Mouse (Mus musculus) T-helper 17 cell (primary cell): Measurements from ENCODE around the gene Shd.

Source experiments
- in situ Hi-C, 2 experiments: fragments of 300-600 bp; cut with MboI, MseI; formaldehyde crosslinking; loops; 1 replicate in 1 of 2; 2 replicates in 1 of 2; pipeline ENCODE4 v1.15.1; 2025; ENCODE audit warnings: high pct_unique_total_duplicates in 2 of 2

Gene Shd

DNA sequence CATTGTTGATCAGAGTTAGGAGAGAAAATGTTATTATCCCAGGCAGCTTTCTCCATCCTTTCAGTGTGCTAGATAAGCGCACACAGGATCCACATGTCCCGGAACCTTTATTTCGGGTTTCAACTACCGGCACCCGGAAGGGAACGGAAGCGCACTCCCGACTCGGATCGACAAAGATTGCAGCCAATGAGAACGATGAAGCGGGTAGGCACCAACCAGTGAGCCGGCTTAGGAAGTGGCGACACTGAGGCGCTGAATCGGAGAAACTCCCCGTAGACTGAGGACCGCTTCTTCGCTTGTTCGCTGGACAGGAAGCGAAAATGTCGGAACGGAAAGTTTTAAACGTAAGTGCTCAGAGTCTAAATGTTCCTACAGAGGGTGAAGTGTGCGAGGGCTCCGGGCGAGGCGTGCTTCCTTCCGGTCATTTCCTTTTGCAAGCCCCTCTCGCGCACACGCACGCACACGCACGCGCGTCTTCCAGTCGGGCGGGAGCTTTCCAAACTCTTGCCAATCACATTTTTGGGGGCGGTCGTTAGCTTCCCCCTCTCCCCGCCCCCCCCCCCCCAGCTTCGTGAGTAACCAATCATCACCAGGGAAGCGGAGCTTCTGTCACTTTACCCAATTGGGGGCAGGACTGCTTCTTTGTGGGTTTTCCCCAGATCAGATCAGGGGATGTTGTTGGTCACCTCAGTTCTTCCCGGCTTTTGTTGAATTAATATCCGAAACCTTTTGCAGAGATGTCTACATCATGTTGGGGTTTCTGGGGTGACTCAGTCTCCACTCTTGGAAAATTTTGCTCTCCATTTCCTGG is 11.1 kb upstream of the Shd start, which contains the start of gene Yju2:
Yju2 (plus strand) TSS at position 182 of the 811 bp plus-strand sequence.
- in situ Hi-C loops: no loop called here

DNA sequence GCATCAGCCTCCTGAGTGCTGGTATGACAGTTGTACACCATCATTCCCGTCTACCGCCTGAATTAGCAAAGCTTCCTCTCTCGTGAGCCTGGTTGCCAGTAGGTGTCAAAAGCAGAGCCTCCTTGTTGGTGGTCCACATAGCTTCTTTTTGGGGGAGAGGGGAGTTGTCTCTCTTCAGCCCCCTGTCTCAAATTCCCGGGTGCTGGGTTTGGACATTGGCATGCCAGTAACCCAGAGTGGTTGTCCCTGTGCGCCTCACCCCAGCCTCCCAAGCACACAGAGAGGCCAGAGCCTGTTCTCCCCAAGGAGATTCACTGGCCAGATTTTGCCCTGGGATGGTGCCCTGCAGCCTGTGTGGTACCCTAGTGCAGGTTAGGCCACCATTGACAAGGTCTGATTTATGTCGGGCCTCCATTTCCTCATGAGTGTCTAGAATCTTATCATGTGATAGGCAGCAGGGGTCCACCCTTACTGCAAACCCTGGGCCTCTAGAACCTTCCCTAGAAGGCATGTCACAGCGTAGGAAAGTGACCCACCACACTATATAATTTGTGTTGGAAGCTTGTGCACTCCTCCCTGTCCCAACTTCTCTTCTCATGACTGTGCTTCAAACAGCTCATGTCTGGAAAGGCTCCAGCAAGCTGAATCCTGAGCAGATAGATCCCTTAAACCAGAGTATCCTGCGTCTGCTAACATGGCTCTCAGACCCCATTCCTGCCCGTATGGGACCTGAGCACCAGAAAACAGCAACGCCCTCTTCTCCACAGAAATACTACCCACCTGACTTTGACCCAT is 10.1 kb upstream of the Shd start:
- in situ Hi-C loops: loop anchor here (10.0 kb wide), 2 partner anchors 55 to 1065 kb away; no protein-coding TSS in a partner anchor

DNA sequence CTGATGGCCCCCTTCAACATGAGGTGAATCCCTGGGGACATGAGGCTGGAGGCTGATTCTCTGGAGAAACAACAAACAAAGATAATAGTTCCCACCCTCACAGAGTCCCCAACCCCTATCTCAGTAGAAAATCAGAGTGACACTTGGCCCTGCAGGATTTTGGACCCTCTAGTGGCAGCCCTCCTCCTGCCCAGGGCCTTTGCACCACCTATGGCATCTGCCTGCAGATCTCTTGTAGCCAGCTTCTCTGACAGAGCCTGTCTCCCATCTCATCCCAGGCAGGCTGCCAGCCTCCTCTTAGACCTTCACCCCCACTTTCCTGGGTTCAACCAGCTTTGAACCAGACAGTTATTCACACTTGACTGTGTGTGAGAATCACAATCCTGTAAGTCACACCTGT is 9.5 kb upstream of the Shd start:
- in situ Hi-C loops: loop anchor here (10.0 kb wide), 2 partner anchors 54 to 1064 kb away; no protein-coding TSS in a partner anchor

DNA sequence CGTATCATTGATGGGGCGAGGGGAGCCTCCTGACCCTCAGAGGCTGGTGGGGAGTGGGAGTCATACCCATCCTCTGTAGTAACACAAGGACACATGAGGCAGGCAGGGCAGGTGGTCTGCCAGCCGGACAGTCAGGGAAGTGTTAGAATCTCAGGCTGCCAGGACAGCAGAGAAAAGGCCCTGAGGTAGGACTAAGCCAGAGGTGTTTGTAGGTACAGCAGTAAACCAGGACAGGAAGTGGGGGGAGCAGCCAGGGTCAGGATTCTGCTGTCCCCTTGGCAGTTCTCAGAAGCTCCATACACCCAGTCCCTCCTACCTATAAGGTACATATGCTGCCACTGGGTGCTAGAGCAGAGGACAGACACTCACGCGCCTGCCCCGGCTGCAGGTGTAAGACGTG is 8.6 kb upstream of the Shd start:
- in situ Hi-C loops: loop anchor here (10.0 kb wide), 2 partner anchors 53 to 1063 kb away; no protein-coding TSS in a partner anchor

DNA sequence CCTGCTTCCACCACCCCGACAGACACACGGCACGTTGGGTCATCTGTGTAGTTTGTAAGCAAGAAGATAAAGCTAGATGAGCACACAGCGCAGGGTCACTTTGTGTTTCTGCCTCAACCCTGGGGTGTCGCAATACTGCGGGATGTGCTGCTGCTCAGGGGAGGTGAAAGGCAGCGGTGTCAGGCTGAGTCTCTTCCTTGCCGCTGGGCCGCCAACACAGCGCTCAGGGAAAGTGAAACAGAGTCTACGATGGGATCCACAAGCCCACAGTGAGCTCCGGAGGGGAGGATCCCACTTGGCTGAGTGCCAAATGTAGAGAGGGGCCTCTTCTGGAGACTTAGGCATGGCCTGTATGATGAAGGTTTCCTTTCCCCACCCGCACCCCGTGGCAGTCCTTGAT is 7.1 kb upstream of the Shd start:
- in situ Hi-C loops: loop anchor here (10.0 kb wide), 2 partner anchors 52 to 1062 kb away; no protein-coding TSS in a partner anchor

DNA sequence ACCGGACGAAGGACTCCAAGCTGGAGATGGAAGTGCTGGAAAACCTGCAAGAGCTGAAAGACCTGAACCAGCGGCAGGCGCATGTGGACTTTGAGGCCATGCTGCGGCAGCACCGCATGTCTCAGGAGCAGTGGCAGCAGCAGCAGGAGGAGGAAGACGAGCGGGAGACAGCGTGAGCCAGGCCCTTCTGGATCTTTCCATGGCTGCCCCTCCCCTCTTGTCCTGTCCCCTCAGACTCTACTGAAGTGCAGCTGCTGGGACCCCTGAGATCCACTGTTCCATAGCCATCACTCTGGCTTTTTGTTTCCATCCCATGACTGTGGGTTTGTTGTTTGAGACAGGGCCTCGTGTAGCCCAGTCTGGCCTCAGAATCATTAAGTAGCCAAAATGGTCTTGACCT is 5.8 kb upstream of the Shd start:
- in situ Hi-C loops: loop anchor here (10.0 kb wide), 2 partner anchors 50 to 1060 kb away; no protein-coding TSS in a partner anchor

DNA sequence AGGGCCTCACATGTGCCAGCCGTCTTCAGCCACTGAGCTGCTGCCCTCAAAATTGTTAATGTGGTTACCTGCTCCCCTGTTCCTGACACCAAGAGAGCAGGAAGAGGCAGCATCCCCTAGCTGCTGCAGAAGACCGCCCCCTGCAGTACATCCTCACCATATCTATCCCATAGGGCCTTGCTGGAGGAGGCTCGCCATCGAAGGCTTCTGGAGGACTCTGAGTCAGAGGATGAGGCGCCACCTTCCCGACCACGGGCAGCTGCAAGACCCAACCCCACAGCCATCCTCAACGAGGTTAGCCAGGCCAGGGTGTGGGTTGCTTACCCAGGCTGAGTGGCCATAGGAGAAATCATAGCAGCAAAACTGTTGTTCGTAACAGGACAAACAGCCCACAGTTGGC is 5.3 kb upstream of the Shd start:
- in situ Hi-C loops: loop anchor here (10.0 kb wide), 2 partner anchors 50 to 1060 kb away; no protein-coding TSS in a partner anchor

DNA sequence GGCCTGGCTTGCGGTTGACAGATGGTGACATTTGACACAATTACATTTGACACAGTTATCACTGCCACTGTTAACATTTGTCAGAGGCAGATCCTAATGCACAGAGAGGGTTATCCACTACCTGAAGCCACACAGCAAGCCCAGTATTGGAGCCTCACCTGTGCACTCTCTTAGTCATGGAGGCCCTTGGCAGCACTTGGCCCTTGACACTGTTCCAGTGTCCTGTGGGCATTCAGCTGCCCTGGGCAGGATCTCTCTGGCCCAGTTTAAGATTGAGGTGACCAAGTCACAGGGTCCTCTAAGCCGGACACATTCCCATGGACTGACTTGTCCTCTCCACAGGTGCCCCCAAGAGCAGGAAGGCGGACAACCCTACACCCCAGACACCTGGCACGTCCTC is 3.1 kb upstream of the Shd start:
- in situ Hi-C loops: loop anchor here (10.0 kb wide), 2 partner anchors 48 to 1058 kb away; no protein-coding TSS in a partner anchor

DNA sequence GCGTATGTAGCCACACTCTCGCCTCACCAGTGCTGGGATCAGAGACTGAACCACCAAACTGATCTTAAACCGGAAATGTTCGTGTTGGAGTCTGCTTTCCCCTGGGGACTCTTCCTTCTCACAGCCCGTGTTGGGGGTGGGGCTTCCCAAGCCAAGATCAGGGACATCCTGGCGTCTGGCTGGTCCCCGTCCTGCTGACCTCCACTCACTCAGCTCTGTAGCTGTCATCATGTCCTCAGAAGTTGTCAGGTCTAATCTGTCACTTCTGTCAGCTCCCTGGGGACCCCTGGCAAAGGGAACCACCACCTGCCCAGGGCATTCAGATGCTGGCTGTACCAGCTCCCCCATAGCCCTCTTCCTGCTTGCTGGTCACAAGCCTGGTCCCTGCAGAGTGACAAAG is 2.1 kb upstream of the Shd start:
- in situ Hi-C loops: loop anchor here (10.0 kb wide), 2 partner anchors 47 to 1057 kb away; no protein-coding TSS in a partner anchor

DNA sequence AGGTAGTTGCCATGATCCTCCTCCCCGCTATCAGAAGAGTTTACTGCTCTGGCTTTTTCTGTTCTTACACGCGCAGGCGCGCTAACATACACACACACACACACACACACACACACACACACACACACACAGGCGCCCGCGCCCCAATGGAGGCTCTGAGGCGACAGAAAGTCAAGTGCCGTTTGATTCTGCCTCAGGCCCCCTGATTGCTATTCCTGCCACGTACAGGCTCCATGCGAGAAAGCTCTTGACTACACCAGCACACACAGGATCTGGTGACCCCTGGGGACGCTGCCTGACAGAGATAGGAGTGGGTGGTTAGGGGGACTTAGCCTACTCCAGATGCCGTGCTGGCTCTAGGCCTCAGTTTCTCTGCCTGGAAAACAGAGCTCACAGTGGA is 707 bp upstream of the Shd start:
- in situ Hi-C loops: loop anchor here (10.0 kb wide), 2 partner anchors 45 to 1055 kb away; no protein-coding TSS in a partner anchor

DNA sequence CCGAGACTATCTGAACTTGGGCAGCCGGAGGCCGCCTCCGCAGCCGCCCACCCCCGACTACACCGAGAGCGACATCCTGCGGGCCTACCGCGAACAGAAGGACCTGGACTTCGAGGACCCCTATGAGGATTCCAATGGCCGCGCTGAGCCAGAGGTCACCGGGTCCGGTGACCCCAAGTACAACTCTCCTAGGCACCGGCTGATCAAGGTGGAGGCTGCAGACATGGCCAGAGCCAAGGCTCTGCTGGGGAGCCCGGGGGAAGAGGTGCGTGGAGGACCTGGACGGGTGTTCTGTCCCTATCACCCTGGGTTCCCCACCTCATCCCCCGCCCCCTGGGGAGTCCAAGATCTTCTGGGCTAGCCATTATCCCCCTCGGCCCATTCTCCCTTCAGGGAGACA is 1.2 kb downstream of the Shd start:
- in situ Hi-C loops: loop anchor here in 1 of 2 experiments (10.0 kb wide), 1 partner anchor 1907 kb away; no protein-coding TSS in a partner anchor

DNA sequence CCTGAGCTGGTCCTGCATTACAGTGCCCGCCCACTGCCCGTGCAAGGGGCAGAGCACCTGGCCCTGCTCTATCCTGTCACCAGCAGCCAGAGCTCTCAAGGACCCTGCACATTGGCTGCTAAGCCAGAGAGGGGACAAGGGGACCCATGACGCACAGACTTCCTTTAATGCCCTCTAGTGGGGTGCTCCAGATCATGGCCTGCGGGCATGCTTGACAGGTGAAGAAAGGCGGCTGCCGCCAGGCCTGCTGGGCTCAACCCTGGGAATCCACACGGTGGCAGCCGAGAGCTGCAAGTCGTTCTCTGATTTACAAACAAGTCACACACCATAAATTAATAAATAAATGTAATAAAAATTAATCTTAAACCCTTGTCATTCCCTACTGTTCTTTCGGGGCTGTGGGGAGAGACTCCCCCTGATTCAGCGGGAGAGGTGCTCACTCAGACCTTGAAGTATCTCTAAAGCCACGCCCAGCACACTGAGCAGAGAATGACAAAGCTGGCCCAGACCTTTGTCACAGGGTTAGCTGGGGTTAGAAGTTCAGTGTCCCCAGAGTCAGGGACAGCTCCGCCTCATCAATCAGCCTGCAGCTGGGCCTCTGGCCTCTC is 6.1 kb downstream of the Shd start:
- in situ Hi-C loops: loop anchor here in 1 of 2 experiments (10.0 kb wide), 1 partner anchor 1912 kb away; no protein-coding TSS in a partner anchor

DNA sequence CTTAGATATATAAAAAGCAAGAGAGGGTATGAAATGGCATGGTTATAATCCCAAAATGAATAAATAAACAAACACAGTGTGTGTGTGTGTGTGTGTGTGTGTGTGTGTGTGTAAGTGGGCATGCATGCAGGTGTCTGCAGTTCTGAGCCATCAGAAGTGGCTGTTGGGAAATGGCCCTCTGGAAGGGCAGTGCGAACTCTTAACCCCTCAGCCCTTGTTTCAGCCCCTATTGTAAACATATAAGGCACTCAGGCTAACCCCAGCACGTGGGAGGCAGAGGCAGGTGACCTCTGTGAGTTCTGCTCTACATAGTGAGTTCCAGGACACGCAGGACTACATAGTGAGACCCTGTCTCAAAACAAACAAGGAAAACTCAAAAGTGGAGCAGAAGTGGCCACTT is 7.0 kb downstream of the Shd start:
- in situ Hi-C loops: loop anchor here in 1 of 2 experiments (10.0 kb wide), 1 partner anchor 1912 kb away; no protein-coding TSS in a partner anchor

DNA sequence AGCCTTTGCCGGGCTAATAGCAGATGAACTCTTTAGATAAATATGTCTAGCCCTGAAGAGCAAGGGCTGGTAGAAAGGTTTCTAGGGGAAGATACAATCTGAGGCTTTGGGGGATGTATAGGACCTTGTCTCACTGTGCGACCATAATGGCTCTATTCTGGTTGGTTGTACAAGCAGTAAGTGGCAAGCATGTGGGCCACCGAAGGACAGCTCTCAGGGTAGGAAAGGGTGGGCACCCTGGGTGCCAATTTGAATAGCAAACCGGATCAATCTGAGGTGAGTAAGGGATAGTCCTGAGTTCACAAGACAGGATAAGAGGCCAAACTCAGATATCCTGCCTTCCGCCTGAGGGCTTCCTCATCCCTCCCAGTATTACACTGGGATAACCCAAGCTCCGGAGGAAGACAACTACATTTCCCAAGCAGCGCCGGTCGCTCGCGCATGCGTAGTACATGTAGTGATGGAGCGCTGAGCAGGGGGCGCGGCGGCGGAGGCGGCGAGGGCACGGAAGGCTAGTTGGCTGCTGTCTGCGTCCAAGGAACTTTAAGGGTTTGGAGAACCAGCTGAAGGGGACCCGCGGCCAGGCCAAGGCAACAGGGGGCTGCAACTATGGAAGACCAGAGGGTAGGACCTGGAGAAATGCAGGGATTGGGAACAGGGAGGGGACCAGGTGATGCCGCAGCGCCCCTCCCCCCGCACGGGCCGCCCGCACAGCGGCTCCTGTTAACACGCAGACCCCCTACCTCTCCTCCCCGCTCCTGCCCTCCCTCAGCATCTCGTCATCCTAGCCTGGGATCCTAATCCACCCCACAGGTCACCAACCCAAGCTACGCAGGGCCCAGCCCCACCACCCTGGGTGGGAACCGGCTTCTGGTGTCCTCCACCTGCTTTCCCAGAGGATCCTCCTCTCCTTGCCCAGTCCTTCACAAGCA is 16.0 kb downstream of the Shd start, which contains the start of gene Fsd1:
Fsd1 (plus strand) TSS at position 480 of the 932 bp plus-strand sequence.
- in situ Hi-C loops: loop anchor here in 1 of 2 experiments (10.0 kb wide), 1 partner anchor 911 kb away; no protein-coding TSS in a partner anchor

DNA sequence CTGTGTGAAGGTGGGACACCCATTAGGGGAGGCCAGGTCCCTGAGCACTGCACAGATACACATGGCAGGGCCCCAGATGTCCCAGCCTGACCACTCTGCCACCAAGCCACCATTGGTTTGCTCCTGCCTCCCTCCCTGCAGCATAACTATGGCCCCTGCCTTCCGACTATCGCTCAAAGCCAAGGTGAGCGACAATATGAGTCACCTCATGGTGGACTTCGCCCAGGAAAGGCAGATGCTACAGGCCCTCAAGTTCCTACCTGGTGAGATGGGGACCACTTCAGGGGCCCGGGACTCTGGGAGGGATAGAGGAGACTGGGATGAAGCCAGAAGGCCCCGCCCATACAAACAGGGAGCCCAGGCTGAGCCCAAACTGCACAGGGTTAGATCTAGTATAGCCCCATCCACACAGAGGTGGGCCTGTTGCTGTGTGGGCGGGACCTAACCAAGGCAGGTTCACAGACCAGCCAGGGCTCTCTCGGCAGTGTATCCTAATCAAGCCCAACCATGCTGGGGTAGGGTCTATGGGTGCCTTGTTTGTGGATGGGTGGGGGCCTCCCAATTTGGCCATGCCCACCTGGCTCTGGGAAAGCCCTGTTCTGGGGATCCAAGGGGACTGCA is 20.1 kb downstream of the Shd start:
- in situ Hi-C loops: loop anchor here in 1 of 2 experiments (10.0 kb wide), 1 partner anchor 1564 kb away; no protein-coding TSS in a partner anchor

DNA sequence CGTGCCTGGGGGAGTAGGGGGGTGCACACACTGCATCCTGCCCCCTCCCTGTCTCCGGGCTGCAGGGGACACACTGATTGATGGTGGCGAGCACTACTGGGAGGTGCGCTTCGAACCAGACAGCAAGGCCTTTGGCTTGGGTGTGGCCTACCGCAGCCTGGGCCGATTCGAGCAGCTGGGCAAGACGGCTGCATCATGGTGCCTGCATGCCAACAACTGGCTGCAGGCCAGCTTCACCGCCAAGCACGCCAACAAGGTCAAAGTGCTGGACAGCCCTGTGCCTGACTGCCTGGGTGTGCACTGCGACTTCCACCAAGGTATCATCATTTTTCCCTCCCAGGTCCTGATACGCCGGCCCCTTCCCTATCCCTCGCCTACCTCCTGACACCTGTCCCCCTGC is 25.7 kb downstream of the Shd start:
- in situ Hi-C loops: loop anchor here in 1 of 2 experiments (10.0 kb wide), 1 partner anchor 1559 kb away; no protein-coding TSS in a partner anchor

DNA sequence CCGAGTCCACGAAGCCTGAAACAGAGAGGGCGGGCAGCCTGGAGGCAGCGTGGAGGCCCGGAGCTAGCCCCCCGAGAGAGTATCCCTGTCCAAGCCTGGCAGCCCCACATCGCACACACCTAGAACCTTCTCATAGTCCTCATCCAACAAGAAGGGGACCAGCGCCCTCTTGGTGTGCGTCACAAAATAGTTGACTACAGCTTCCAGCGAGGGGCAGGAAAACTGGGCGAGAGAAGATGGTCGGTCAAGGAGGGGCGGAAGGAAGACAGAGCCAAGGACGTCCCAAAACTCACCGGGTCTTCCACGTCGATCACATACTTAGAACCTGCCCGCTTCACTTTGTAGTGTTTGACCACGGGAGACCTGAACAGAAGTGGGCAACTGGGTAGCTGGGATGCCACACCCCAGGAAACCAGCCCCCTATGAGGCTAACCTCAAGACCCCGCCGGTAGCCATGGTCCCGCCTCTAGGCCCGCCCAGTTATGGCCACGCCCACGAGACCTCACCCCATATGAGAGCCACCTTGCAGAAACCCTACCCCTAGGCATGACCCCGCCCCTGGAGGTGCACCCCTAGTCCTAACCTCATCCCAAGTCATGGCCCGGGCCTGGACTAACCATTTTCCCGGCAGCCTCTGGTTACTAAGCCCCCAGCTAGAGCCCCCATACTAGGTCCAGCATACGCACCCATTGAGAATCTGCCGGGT is 29.7 kb downstream of the Shd start:
- in situ Hi-C loops: loop anchor here in 1 of 2 experiments (10.0 kb wide), 1 partner anchor 1555 kb away; no protein-coding TSS in a partner anchor

DNA sequence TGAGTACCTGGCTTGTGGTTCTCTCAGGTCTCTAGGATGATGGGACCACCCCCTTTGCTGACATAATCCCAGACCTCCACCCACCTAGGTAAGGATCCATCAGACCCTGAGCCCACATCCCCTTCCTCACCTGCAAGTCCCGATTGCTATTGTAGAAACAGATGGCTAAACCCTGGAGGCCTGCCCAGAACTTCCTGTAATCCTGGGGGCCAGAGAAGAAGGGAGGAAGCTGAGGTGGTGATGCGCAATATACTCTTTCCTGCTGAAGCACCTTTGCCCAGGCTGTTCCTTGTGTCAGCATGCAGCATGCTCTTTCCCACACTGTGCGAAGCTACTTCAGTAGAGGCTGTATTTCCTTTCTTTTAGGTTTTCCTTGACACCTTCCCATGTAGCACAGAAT is 32.7 kb downstream of the Shd start:
- in situ Hi-C loops: no loop called here
